Mouse (Mus musculus) myocyte (in vitro differentiated cells): ENCODE results near the gene Pold3. TPM values are rescaled to one million over a fixed set of nuclear protein-coding genes. Genes with fewer than 3 reads are reported as not detected.

Source experiments
- H3K27me3 ChIP-seq: one replicate; pipeline ENCODE4 v1.6.1; 2011; ENCODE audit not compliant: control insufficient read depth, insufficient read depth, insufficient read length
- H3K36me3 ChIP-seq: one replicate; pipeline ENCODE4 v1.6.1; 2011; ENCODE audit not compliant: control insufficient read depth, insufficient read depth
- H3K4me2 ChIP-seq: one replicate; pipeline ENCODE4 v1.6.1; 2011; ENCODE audit warnings: low read depth, control low read depth
- H3K4me3 ChIP-seq: one replicate; pipeline ENCODE4 v1.5.1; 2011; ENCODE audit warnings: mild to moderate bottlenecking, control low read depth, moderate library complexity
- H3K79me2 ChIP-seq: one replicate; pipeline ENCODE4 v1.6.1; 2011; ENCODE audit not compliant: control insufficient read depth, insufficient read depth
- H3ac ChIP-seq: one replicate; pipeline ENCODE4 v1.6.1; 2011; ENCODE audit not compliant: control insufficient read depth, insufficient read length
- CEBPB ChIP-seq: IDR thresholded peaks from 2 replicates; pipeline ENCODE4 v1.6.1; 2011; ENCODE audit warnings: mild to moderate bottlenecking, moderate library complexity; ENCODE audit not compliant: poor library complexity, insufficient read depth, severe bottlenecking
- E2F4 ChIP-seq: IDR thresholded peaks from one replicate; pipeline ENCODE4 v1.6.1; 2011; ENCODE audit warnings: mild to moderate bottlenecking, control low read depth, moderate library complexity; ENCODE audit not compliant: insufficient read depth
- MAX ChIP-seq: IDR thresholded peaks from one replicate; pipeline ENCODE4 v1.6.1; 2011; ENCODE audit warnings: low read depth, mild to moderate bottlenecking, control low read depth
- MYOD1 ChIP-seq, 3 experiments: IDR thresholded peaks; one replicate each; pipeline ENCODE4 v1.6.1; 2011; ENCODE audit warnings: control low read depth in 2 of 3, low read depth in 2 of 3, mild to moderate bottlenecking in 2 of 3, moderate library complexity in 1 of 3; ENCODE audit not compliant: insufficient read length in 2 of 3, control insufficient read depth in 1 of 3
- MYOG ChIP-seq, 3 experiments: IDR thresholded peaks; one replicate each; pipeline ENCODE4 v1.6.1; 2011; ENCODE audit warnings: control low read depth in 2 of 3, low read depth in 2 of 3, mild to moderate bottlenecking in 2 of 3; ENCODE audit not compliant: insufficient read length in 2 of 3, control insufficient read depth in 1 of 3, insufficient read depth in 1 of 3
- POLR2A ChIP-seq: IDR thresholded peaks from one replicate; pipeline ENCODE4 v1.6.1; 2011; ENCODE audit warnings: low read depth, mild to moderate bottlenecking, control low read depth, moderate library complexity; ENCODE audit not compliant: insufficient read length
- POLR2AphosphoS2 ChIP-seq: IDR thresholded peaks from one replicate; pipeline ENCODE4 v1.6.1; 2011; ENCODE audit warnings: low read depth, control low read depth; ENCODE audit not compliant: insufficient read length
- REST ChIP-seq: IDR thresholded peaks from one replicate; pipeline ENCODE4 v1.6.1; 2011; ENCODE audit warnings: mild to moderate bottlenecking, control low read depth, moderate library complexity; ENCODE audit not compliant: insufficient read depth, insufficient read length
- SRF ChIP-seq: IDR thresholded peaks from one replicate; pipeline ENCODE4 v1.6.1; 2011; ENCODE audit warnings: low read depth; ENCODE audit not compliant: control insufficient read depth, insufficient read length
- TCF12 ChIP-seq: IDR thresholded peaks from one replicate; pipeline ENCODE4 v1.6.1; 2011; ENCODE audit warnings: mild to moderate bottlenecking, control low read depth; ENCODE audit not compliant: poor library complexity, insufficient read depth, severe bottlenecking
- TCF3 ChIP-seq: IDR thresholded peaks from one replicate; pipeline ENCODE4 v1.6.1; 2011; ENCODE audit warnings: low read depth, control low read depth; ENCODE audit not compliant: insufficient read length
- USF1 ChIP-seq: IDR thresholded peaks from one replicate; pipeline ENCODE4 v1.6.1; 2011; ENCODE audit warnings: low read depth, mild to moderate bottlenecking, control low read depth, moderate library complexity
- polyA plus RNA-seq: library from polyadenylated mRNA; unstranded; fragments of >200 nt; fragmentation: generic; extraction: Trizol; gene quantifications from one replicate; pipeline ENCODE4 v1.2.1, GENCODE M21; 2012; ENCODE audit warnings: missing spikeins

Pold3 gene
- polyA plus RNA-seq, 1 experiment = 7.4 TPM

DNA sequence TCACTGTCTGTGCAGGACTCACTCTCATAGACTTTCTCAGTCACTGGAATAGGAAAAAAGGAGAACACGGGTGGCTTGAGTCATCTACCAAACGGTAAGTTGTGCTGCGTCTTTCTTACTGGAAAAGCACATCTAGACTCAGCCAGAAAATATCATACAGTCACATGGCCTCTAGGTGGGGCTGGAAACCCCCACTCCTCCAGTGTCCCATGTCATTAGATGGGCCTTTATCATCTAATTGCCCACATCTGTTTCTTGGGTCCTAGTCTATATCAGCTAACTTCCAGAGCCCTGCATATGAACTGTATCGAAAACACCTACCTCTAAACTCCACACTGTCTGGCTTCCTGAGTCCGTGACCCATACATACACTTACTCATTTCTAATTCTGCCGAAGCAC is 37.6 kb downstream of the Pold3 start:
- TF ChIP-seq USF1 (no peak), CEBPB (no peak), POLR2AphosphoS2 (no peak), MYOG (IDR thresholded peaks at IDR 0.05; ENCODE audit: control insufficient read depth in 1 of 3, insufficient read depth in 1 of 3, insufficient read length in 2 of 3, low read depth in 2 of 3) (no peak), SRF (no peak)
- Histone ChIP-seq H3K79me2 (no peaks in the 10 kb centered on the region), H3K36me3 (no peaks in the 10 kb centered on the region), H3K27me3 (no peaks in the 10 kb centered on the region), H3K4me2 (no peak overlapping the region), H3ac (no peak overlapping the region), H3K4me3 (no peak overlapping the region)

DNA sequence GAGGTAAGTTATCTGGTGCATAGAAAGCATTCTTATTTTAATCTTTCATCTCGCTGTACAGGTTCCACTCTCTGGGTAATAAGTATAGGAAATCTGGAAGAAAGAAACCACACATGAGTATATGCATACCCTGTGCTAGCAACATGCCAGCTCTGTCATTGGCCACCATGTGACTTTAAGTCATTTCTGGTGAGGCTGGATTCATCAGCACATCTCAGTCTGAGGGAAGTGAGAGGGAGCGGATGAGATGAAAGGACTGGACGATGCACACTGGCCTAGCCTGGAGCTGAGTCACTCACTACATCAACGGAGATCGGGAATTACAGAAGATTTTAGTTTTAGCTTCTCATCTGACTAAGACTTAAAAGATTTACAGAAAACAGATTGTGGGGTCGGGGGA is 38.5 kb downstream of the Pold3 start:
- Histone ChIP-seq H3K36me3 (no peaks in the 10 kb centered on the region), H3K79me2 (no peaks in the 10 kb centered on the region), H3K4me2 (no peak overlapping the region), H3K4me3 (no peak overlapping the region), H3K27me3 (no peaks in the 10 kb centered on the region), H3ac (no peak overlapping the region)
- TF ChIP-seq POLR2A (no peak), MYOD1 (IDR thresholded peaks at IDR 0.05; ENCODE audit: control insufficient read depth in 1 of 3, insufficient read length in 2 of 3, low read depth in 2 of 3) (no peak), TCF3 (no peak), CEBPB (no peak), SRF (no peak), MYOG (IDR thresholded peaks at IDR 0.05; ENCODE audit: control insufficient read depth in 1 of 3, insufficient read depth in 1 of 3, insufficient read length in 2 of 3, low read depth in 2 of 3) (no peak), USF1 (no peak), E2F4 (no peak), REST (no peak), MAX (no peak), POLR2AphosphoS2 (no peak), TCF12 (no peak)

DNA sequence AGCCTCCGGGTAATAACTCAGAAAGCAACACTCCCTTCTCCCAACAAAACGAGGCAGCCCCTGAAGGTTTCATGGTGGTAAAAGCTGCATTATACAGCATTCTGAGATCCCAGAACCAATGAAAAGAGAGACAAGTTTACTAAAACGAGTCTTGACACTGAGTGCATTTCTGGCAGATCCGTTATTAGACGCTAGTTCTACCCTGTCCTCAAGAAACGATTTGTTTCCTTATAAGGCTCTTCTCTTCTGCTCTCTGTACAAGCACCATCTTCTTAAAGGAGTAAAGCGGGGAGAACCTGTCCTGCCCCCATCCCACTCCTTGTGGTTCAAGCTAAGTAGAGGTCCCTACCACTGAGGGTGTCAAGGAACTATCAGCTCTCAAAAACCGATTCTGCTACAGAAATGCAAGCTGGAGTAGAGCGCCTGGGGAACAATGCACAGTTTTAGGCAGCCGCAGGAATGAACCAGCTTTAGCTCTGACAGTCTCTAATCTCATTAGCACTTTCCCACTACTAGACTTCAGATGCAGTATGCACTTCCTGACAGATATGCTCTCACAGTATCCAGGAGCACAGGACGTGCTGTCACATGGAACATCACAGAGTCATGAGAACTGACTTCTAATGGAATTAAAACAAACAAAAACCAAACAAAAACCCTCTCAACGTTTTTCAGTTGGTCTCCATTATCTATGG is 41.1 kb downstream of the Pold3 start:
- TF ChIP-seq E2F4 = no peak
- no peak for TF ChIP-seq CEBPB
- no peak for TF ChIP-seq MAX
- TF ChIP-seq POLR2A = no peak
- no peak for TF ChIP-seq SRF
- no peak for TF ChIP-seq MYOD1 (IDR thresholded peaks at IDR 0.05; ENCODE audit: control insufficient read depth in 1 of 3, insufficient read length in 2 of 3, low read depth in 2 of 3)
- no peak for TF ChIP-seq TCF3
- TF ChIP-seq REST = no peak
- TF ChIP-seq POLR2AphosphoS2 = no peak
- no peak for TF ChIP-seq MYOG (IDR thresholded peaks at IDR 0.05; ENCODE audit: control insufficient read depth in 1 of 3, insufficient read depth in 1 of 3, insufficient read length in 2 of 3, low read depth in 2 of 3)
- no peak for TF ChIP-seq USF1
- no peak for TF ChIP-seq TCF12
- H3K79me2 ChIP-seq = no peaks in the 10 kb centered on the region
- no peak overlapping the region for H3ac ChIP-seq
- H3K27me3 ChIP-seq = no peaks in the 10 kb centered on the region
- H3K36me3 ChIP-seq = no peaks in the 10 kb centered on the region
- no peak overlapping the region for H3K4me2 ChIP-seq
- H3K4me3 ChIP-seq = no peak overlapping the region

DNA sequence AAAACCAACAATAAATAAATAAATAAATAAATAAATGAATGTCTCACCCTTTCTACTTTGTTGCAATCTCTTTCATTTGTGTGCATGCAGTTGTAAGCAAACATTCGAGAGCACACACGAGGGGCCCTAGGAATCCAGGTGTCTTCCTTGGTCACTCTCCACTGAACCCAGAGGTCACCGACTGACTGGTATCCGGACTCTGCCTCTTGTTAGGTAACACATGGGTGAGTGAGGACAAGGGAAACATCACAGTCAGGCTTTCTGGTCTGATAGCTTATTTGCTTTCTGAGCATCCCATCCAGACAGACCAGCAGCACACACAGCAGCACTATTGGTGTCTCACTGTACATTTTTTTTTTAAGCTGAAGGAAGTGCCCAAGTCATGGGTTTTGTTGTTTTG is 44.3 kb downstream of the Pold3 start:
- H3K27me3 ChIP-seq = no peaks in the 10 kb centered on the region

DNA sequence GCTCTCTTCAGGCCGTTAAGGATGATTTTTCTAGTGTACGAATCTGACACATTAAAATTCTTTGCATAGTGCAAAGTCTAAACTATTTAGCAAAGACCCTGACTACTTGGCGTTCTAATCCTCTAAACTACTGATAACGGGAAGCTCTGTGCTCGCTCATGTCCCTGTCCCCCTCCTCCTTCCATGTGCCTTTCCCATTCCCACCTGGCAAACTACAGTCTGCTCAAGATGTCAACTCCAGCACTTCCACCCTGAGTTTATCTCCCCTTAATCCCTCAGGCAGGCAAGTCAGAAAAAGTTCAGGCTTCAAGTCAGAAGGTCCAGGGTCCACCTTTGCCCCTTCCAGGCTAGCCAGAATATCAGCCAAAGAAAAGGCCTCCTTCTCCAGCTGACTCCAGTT is 45.1 kb downstream of the Pold3 start:
- no peaks in the 10 kb centered on the region for H3K36me3 ChIP-seq
- H3K4me3 ChIP-seq = no peak overlapping the region
- no peak overlapping the region for H3ac ChIP-seq
- H3K27me3 ChIP-seq = no peaks in the 10 kb centered on the region
- H3K4me2 ChIP-seq = no peak overlapping the region
- H3K79me2 ChIP-seq = no peaks in the 10 kb centered on the region
- TF ChIP-seq E2F4 (no peak), POLR2AphosphoS2 (no peak), TCF12 (no peak), USF1 (no peak), CEBPB (no peak)

More for the DNA sequence above, 44.3 kb downstream of the Pold3 start:
- TF ChIP-seq CEBPB (no peak), MYOG (IDR thresholded peaks at IDR 0.05; ENCODE audit: control insufficient read depth in 1 of 3, insufficient read depth in 1 of 3, insufficient read length in 2 of 3, low read depth in 2 of 3) (no peak), SRF (no peak), USF1 (no peak), POLR2A (no peak), E2F4 (no peak), REST (no peak), TCF12 (no peak), POLR2AphosphoS2 (no peak), MAX (no peak)
- Histone ChIP-seq H3K4me2 (no peak overlapping the region), H3ac (no peak overlapping the region), H3K36me3 (no peaks in the 10 kb centered on the region), H3K4me3 (no peak overlapping the region), H3K79me2 (no peaks in the 10 kb centered on the region)
